Mouse (Mus musculus) large intestine, adult 2 months (tissue): ENCODE results near the gene Eppin. TPM values are rescaled to one million over a fixed set of nuclear protein-coding genes. Genes with fewer than 3 reads are reported as not detected.
"Not testable (repeated sequence)": the region's sequence is repeated elsewhere in the genome, so short reads cannot be mapped to it uniquely, and the experiment has no call there.

Source experiments
- DNase-seq: peaks from one replicate; pipeline ENCODE4 v3.0.0-alpha.2; 2012; ENCODE audit warnings: low read depth, low spot score
- WGBS: fragments of 180-500 bp; shearing (Covaris S2); methylation state at CpG from one replicate; pipeline ENCODE4 v1.1.7; 2018; 5-methylcytosine and 5-hydroxymethylcytosine counted together
- polyA plus RNA-seq: library from polyadenylated mRNA; depleted of rRNA; stranded (reverse); fragments of >200 nt; gene quantifications from 2 replicates; pipeline ENCODE4 v1.2.3, GENCODE M21; 2012; rRNA removed

The Eppin gene
- not detected in 2 replicates for polyA plus RNA-seq

- no peak for DNase-seq
- WGBS = 79% methylated on average over 4 of the region's 4 CpGs
Measured at GRCm38 (mm10) chr2:164593494-164593893, at the start of gene Eppin. TSS of gene Eppin (minus strand) at chr2:164593594.

- WGBS = 75% methylated on average over 13 of the region's 13 CpGs
Measured at GRCm38 (mm10) chr2:164641881-164642673, 48.7 kb upstream of the Eppin start.

GRCm38 (mm10) chr2:164641129-164641528 lies 47.7 kb upstream of the Eppin start:
- 43% methylated on average over 7 of the region's 7 CpGs for WGBS
- DNase-seq = no peak

More at GRCm38 (mm10) chr2:164641881-164642673, 48.7 kb upstream of the Eppin start:
- DNase-seq = no peak

DNA sequence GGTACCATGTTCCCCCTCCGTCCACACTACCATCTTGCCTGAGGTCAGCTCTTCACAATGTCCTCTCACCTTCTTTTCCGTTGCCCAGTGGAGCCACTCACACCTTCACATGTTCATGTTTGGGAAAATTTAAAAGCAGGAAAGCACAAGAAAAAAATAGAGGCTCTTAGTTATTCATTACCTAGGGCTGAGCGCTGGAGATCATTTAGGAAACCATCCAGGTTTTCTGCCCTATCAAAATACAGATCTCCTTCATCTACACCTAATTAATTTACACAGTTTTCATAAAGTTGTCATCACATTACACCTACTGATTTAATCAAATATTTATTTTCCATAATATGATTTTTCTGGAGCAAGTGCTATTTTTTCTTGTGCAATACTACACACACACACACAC lies 45.3 kb upstream of the Eppin start, which contains the start of gene Wfdc16:
Gene Wfdc16, minus strand, starts transcription at position 101 of the 400 bp plus-strand sequence.
- no peak for DNase-seq
- 44% methylated on average over 3 of the region's 3 CpGs for WGBS

DNA sequence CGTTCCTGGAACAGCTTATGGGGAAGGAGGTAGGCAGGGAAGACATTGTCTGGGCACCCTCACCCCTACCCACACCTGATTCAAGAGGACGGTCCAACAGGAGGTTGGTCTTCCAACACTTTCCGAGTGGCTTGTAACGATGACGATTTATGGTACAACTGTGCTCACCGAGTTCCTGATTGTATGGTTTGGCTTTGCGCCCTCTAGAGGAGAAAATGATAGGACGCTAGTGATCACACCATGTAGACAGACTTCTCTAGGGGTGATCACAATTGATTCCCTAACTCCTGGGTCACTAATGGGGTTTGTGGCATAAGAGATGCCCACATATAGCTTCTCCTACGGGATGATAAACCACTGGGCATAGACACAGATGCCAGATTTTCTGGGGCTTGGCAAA lies 41.9 kb upstream of the Eppin start:
- DNase-seq = no peak
- 75% methylated on average over 9 of the region's 9 CpGs for WGBS

DNA sequence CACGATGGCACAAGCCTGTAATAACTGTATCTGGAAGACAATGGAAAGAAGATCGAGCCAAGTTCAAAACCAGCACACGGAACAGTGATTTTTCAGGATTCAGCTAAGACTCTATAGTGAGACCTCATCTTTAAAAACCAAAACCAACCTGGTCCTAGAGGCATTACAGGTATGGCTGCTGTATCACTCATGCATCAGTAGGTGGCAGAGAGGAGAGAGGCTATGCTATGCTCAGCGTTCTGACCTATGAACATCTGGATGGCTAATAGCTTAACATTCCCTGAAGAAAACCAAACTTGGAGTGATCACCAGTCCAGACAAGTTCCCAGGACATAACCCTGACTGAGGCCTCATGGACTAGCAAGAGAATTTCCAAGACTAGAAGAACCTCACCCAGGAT lies 28.4 kb upstream of the Eppin start:
- no peak for DNase-seq
- WGBS = 73% methylated on average over 4 of the region's 4 CpGs

DNA sequence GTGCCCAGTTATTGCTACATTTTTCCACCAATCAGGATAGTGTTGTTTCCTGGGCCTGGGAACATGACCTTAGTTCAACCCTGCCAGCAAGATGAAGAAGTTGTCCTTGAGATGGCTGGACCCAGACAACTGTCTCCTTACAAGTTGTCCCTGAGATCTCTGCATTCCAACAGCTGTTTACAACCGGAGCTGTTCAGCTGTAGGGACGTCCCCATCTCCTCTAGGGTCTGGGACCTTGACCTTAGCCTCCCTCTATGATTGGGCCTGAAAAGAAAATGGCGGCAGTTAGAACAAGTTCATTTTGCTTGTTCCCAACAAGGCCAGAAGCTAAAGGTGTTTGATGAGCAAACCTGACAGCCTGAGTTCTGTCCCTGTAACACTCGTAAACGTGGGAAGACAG lies 25.7 kb upstream of the Eppin start:
- WGBS = 51% methylated on average over 5 of the region's 5 CpGs
- DNase-seq = no peak

- 87% methylated on average over 3 of the region's 3 CpGs for WGBS
- DNase-seq = no peak
Measured at GRCm38 (mm10) chr2:164615386-164615785, 22.0 kb upstream of the Eppin start.

GRCm38 (mm10) chr2:164613471-164613870 lies 20.1 kb upstream of the Eppin start, which contains the start of the genes Wfdc6b and Wfdc8:
TSS of gene Wfdc6b (plus strand) at chr2:164613522.
TSS of gene Wfdc8 (minus strand) at chr2:164613626.
- WGBS = 48% methylated on average over 8 of the region's 8 CpGs
- not testable (repeated sequence) for DNase-seq

DNA sequence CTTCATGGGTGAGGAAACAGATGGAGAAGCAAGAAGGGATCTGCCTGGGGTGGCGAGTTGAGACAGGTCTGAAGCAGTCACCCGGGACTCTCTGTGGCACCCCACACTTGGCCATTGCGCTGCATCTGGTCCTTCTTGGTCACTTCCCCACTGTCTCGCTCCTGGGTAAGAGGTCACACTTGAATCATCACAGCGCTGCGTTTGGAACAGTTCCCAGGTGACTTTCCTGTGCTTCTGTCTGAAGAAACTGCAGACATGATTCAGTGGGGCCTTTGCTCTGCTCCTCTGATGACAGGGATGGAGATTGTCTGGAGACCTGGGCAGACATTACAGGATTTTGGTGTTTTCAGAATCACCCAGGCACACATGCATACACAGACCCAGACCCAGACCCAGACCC lies 15.4 kb upstream of the Eppin start:
- 66% methylated on average over 6 of the region's 6 CpGs for WGBS
- no peak for DNase-seq

GRCm38 (mm10) chr2:164604411-164604810 lies 11.0 kb upstream of the Eppin start:
- WGBS = 88% methylated on average over 8 of the region's 8 CpGs
- no peak for DNase-seq

DNA sequence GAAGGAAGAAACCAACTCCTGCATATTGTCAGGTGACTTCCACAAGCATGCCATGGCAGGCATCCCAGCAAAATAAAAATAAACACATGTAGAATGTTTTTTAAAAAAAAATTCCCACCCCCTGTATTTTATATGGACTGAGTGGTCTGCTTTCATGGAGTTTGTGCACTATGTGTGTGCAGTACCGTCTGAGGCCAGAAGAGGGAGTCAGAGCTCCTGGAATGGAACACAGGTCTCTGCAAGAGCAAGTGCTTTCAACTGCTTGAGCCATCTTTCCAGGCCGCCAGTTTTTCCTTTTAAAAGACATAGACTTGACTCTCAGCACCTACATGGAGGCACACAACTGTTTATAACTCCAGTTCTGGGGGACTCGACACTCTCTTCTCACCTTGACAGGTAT lies 10.1 kb upstream of the Eppin start:
- WGBS = 91% methylated on average over 3 of the region's 3 CpGs

DNA sequence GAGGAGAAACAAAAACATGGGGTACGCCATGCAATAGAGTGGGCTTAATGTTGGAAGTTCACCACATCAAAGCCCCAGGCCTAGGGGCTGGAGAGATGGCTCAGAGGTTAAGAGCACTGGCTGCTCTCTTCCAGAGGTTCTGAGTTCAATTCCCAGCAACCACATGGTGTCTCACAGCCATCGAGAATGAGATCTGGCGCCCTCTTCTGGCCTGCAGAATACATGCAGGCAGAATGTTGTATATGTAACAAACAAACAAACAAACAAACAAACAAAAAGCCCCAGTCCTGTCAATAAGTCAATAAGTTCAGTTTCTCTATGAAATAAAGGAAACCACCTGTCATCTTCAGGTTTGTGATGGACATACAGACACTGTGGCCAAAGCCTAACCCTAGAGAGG lies 6.8 kb upstream of the Eppin start:
- no peak for DNase-seq
- 62% methylated on average over 3 of the region's 3 CpGs for WGBS

More for the DNA sequence above, 10.1 kb upstream of the Eppin start:
- no peak for DNase-seq

DNA sequence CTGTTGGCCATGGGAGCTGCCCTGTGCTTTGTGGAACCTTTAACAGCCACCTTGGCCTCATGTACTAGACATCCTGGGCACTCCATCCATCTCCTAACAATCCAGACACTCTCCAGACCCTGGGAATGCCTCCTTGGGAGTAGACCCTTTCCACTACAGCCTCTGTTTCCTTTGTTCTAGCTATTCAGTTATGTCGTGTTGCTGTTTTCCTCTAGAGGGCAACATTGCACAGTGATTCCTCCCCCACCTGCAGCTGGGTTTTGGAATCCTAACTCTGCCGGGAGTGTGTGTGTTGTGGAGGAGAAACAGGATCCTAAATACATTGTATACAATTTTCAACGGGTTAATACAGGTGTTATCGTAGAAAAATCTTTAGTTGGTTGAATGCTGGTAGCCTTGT lies 1.4 kb downstream of the Eppin start:
- 4% methylated on average over 4 of the region's 4 CpGs for WGBS
- no peak for DNase-seq

DNA sequence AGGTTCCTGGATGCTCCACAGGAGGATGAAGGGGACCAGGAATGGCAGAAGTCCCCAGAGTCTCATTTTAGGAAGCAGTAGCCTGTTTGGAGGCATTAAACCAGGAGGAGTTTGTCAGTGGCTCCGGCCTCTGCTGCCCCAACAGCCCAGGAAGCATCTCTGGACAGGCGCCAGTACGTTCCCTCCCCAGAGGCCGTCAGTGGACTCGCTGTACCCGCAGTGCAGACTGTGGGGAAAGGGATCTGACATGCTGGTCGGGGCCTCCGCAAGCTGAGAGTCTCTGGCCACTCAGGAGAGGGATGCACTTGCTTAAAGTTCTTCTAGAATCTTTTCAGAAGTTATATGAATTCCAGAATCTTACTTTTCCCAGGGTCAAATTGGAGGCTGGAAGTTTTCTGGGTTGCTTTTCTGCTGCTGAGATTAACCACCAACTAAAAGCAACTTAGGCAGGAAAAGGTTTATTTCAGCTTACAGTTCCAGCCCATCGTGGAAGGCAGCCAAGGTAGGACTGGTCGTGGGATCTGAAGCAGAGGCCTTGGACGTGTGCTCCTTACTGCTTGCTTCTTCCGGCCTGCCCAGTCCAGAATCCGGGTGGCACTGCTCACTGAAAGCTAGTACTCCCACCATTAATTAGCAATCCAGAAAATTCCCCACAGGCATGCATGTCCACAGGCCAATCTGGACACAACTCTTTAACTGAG lies 8.2 kb downstream of the Eppin start, which contains the start of gene Wfdc6a:
Gene Wfdc6a, minus strand, starts transcription at position 423 of the 701 bp plus-strand sequence.
- DNase-seq = not testable (repeated sequence)
- WGBS = 45% methylated on average over 13 of the region's 13 CpGs

DNA sequence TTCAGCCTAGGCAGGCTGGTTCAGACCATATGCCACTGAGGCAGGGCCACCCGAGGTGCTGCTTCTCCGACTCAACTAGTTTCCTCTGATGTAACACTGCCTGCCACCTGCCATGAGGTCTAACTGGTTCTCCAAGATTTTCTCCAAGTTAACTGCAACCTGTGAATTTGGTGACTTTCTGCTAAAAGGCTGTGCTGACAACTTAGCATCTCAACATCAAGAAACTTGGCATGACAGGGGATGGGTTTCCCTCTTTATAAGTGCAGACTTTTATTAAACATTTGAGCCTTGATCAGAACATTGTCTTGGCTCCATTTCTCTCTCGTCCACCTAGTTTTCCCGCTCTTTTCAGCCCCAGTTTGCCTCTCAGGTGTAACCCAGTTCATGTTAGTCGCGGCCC lies 20.0 kb downstream of the Eppin start, which contains the start of gene Spint3:
Gene Spint3, minus strand, starts transcription at position 101 of the 400 bp plus-strand sequence.
- whole genome bisulfite sequencing = 70% methylated on average over 6 of the region's 6 CpGs
- not testable (repeated sequence) for DNase-seq

DNA sequence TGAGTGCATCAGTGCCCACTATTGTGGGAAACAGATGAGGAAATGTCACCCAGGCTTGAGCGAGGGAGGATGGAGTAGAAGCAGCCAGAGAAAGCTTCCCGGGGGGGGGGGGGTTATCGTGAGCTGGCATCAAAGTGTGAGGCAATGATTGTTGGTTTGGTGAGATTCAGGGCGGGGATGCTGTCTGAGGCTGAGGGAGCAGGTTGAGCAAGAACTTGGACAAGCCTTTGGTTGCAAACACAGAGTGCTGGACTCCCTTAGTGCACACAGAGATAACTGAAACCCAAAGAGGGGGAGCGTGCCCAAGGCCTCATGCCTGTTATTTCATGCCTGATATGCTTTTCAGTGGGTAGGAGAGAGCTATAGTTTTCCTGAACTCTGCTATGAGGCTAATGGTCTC lies 25.9 kb downstream of the Eppin start:
- WGBS = 69% methylated on average over 5 of the region's 5 CpGs
- DNase-seq = no peak

GRCm38 (mm10) chr2:164566997-164567396 lies 26.4 kb downstream of the Eppin start:
- WGBS = 86% methylated on average over 2 of the region's 2 CpGs
- no peak for DNase-seq

DNA sequence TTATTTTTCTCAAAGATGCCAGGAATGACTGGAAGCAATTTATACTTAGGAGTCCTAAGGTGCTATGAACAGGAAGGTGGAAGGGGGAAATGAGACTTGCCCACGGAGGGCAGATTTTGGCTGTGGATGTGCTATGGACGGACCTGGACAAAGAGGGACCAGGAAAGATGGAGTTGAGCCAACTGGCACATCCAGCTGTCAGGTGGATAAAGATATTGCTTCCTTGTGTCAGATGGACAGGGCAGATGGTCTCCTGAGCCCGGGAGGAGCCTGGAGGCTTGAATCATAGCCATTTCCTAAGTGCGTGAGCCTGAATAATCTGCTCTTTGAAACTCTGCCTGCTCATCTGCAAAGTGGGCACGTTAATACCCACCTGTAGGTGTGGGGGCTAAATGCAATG lies 29.0 kb downstream of the Eppin start:
- no peak for DNase-seq
- 48% methylated on average over 5 of the region's 5 CpGs for WGBS

GRCm38 (mm10) chr2:164563339-164564038 lies 29.9 kb downstream of the Eppin start:
- DNase-seq = no peak
- 2% methylated on average over 32 of the region's 32 CpGs for WGBS
